Mouse (Mus musculus): ENCODE measurements around the gene Tcf19. TPM values are rescaled to one million over a fixed set of nuclear protein-coding genes. Genes with fewer than 3 reads are reported as not detected.
A peak's percentile ranks its signal among the peaks of the same experiment; 100 is the strongest.
"Not testable (repeated sequence)": the region's sequence is repeated elsewhere in the genome, so short reads cannot be mapped to it uniquely, and the experiment has no call there.

Tcf19 gene
- polyA plus RNA-seq, 1 experiment = 17.4 TPM

GRCm38 (mm10) chr17:35532901-35533300, 16.3 kb upstream of the Tcf19 start, which contains the start of gene Psors1c2:
Psors1c2 (plus strand) TSS chr17:35533201.
- TF ChIP-seq POLR2A (IDR thresholded peaks at IDR 0.05; ENCODE audit: borderline replicate concordance, extremely low read depth, insufficient read depth, insufficient read length, poor library complexity, severe bottlenecking) (no peak), CTCF (IDR thresholded peaks at IDR 0.05; ENCODE audit: borderline replicate concordance, extremely low read depth, insufficient read depth, insufficient read length) (no peak)
- no peak for DNase-seq (ENCODE audit: low read depth)

GRCm38 (mm10) chr17:35532360-35532759, 15.7 kb upstream of the Tcf19 start:
- DNase-seq (ENCODE audit: low read depth) = no peak
- TF ChIP-seq POLR2A (IDR thresholded peaks at IDR 0.05; ENCODE audit: borderline replicate concordance, extremely low read depth, insufficient read depth, insufficient read length, poor library complexity, severe bottlenecking) (no peak), CTCF (IDR thresholded peaks at IDR 0.05; ENCODE audit: borderline replicate concordance, extremely low read depth, insufficient read depth, insufficient read length) (no peak)

DNA sequence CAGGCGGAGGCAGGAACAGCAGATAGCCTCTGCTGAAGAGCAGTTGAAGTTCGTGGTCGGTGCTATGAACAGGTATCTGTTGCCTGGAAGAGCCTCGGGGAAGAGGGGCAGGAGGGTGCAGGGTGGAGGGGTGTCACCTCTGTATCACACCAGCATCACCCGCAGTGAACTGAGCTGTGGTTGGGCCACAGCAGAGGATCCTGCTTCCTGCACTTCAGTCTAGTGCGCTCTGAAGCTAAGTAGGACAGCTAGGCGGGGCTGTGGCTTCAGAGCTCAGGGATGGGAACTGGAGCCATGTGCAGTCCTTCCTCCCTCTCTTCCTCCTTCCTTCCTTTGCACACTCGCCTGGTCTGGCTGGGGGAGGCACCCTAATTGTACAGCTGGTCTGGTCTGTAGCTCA, 10.0 kb upstream of the Tcf19 start:
- no peak for DNase-seq (ENCODE audit: low read depth)
- TF ChIP-seq CTCF (IDR thresholded peaks at IDR 0.05; ENCODE audit: borderline replicate concordance, extremely low read depth, insufficient read depth, insufficient read length) = no peak
- no peak for TF ChIP-seq POLR2A (IDR thresholded peaks at IDR 0.05; ENCODE audit: borderline replicate concordance, extremely low read depth, insufficient read depth, insufficient read length, poor library complexity, severe bottlenecking)

DNA sequence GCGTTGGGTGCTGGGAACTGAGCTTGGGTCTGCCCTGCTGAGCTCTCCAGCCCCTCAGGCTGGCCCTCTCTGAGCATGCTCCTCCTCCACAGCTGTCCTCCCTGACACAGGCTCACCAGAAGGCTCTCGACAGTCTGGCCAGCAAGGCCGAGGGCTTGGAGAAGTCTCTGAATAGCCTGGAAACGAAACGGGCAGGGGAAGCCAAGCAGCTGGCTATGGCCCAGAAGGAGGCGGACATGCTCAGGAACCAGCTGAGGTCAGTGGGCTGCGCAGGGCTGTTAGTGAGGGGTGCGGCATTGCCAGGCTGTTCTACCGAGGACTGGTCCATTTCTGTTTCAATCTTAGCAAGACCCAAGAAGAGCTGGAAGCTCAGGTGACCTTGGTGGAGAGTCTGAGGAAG, 7.7 kb upstream of the Tcf19 start:
- no peak for TF ChIP-seq CTCF (IDR thresholded peaks at IDR 0.05; ENCODE audit: borderline replicate concordance, extremely low read depth, insufficient read depth, insufficient read length)
- TF ChIP-seq POLR2A (IDR thresholded peaks at IDR 0.05; ENCODE audit: borderline replicate concordance, extremely low read depth, insufficient read depth, insufficient read length, poor library complexity, severe bottlenecking) = no peak
- DNase-seq (ENCODE audit: low read depth) = no peak

DNA sequence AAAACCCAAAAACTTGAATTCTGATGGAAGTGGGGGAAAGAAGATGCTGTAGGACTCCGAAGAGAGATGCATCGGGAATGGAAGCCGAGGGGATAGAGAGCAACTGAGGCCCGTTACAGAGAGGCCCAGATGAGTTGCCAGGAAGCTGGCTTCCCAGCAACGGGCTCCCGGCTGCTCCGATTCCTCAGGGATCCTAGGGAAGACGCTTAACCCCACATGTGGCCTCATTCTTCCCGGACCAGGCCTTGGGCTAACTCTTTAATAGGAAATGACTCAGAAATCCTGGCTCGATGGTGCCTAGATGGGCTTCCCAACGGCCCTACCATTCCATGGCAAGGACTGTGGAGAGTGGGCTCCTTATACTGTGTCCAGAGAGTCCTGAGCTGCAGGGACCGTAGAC, 902 bp upstream of the Tcf19 start:
- no peak for DNase-seq (ENCODE audit: low read depth)
- TF ChIP-seq CTCF (IDR thresholded peaks at IDR 0.05; ENCODE audit: borderline replicate concordance, extremely low read depth, insufficient read depth, insufficient read length) (no peak), POLR2A (IDR thresholded peaks at IDR 0.05; ENCODE audit: borderline replicate concordance, extremely low read depth, insufficient read depth, insufficient read length, poor library complexity, severe bottlenecking) (no peak)

DNA sequence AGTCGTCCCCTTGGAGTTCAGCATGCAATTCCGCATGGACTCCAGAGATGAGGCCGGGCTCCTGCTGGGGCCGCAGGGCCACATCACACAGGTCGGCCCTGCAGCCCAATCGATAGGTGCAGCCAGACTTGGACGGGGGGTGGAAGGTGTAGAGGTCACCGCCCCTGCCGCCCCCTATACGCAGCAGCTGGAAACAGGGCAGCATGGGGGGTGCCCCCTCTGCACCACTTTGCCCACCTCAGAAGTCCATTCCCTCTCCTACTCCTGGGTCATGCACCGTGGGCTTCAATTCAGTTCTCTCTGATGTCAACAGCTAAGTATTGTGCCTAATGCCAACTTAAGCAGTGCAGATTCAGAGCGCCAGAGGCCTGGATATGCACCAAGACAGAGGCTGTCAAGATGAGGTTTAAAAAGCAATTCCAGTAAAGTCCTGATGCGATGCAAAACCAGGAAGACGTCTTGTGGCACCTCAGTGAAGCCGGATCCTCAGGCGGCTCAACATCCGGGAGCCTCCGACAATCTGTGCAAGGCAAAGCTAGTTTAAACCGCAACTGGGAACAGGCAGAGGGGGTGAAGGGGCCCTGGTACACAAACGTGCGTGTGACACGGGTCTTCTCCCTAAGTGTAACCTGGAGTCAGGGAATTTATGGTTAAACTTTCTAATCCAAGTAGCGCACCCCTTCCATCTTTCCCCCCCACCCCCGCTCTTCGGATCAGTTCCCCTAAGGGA, 548 bp downstream of the Tcf19 start:
- TF ChIP-seq POLR2A (IDR thresholded peaks at IDR 0.05; ENCODE audit: borderline replicate concordance, extremely low read depth, insufficient read depth, insufficient read length, poor library complexity, severe bottlenecking) (no peak), CTCF (IDR thresholded peaks at IDR 0.05; ENCODE audit: borderline replicate concordance, extremely low read depth, insufficient read depth, insufficient read length) (no peak)
- peak; percentile 66 for DNase-seq (ENCODE audit: low read depth)

- TF ChIP-seq CTCF (IDR thresholded peaks at IDR 0.05; ENCODE audit: borderline replicate concordance, extremely low read depth, insufficient read depth, insufficient read length) (no peak), POLR2A (IDR thresholded peaks at IDR 0.05; ENCODE audit: borderline replicate concordance, extremely low read depth, insufficient read depth, insufficient read length, poor library complexity, severe bottlenecking) (no peak)
- no peak for DNase-seq (ENCODE audit: low read depth)
Measured at GRCm38 (mm10) chr17:35514756-35515155, 1.9 kb downstream of the Tcf19 start.

DNA sequence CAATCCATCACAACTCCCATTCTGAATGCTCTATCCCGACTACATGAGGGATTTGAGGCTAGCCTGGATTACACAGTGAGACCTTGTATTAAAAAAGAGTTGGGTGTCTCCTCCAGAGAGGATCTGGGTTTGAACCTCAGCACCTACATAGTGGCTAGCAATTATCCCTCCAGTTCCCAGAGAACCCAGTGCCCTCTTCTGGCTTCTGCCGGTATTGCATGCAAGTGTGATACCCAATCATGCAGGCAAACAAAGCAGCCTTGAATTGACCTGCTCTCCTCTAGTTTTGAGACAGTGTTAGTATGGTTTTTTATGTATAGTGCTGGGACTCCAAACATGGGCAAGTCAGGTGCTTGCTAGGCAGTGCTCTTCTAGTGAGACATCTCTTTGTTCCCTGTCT, 2.7 kb downstream of the Tcf19 start:
- TF ChIP-seq POLR2A (IDR thresholded peaks at IDR 0.05; ENCODE audit: borderline replicate concordance, extremely low read depth, insufficient read depth, insufficient read length, poor library complexity, severe bottlenecking) (no peak), CTCF (IDR thresholded peaks at IDR 0.05; ENCODE audit: borderline replicate concordance, extremely low read depth, insufficient read depth, insufficient read length) (peak; percentile 73)

DNA sequence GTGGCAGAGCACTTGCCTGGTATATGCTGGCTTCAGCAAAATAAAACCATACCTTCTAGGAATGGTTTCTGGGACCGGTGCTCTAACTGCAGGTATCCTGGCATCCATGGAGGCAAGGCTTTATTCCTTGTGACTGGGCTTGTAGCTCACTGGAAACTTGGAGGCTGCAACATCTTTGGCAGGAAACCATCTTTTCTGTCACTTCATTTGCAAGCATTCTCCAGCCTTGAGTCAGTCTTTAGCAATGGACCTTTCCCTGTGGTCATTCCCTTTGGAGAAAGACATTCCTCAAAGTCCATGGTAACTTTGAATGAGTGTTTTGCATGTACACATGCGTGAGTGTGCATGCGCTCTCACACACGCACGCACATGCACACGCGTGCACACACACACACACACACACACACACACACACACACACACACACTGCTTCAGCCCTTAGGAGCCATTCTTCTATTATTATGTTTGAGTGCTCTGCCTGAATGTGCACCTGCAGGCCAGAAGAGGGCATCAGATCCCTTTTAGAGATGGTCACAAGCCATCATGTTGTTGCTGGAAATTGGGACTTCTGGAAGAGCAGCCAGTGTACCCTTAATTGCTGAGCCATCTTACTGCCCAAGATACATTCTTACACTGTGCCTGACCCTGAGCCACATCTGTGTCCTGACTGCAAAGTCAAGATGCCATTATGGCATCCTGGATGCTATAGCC, 3.6 kb downstream of the Tcf19 start:
- DNase-seq (ENCODE audit: low read depth) = peak; percentile 40
- peak; percentile 53; the same call in 1 of the 2 replicates for TF ChIP-seq CTCF (IDR thresholded peaks at IDR 0.05; ENCODE audit: borderline replicate concordance, extremely low read depth, insufficient read depth, insufficient read length)
- TF ChIP-seq POLR2A (IDR thresholded peaks at IDR 0.05; ENCODE audit: borderline replicate concordance, extremely low read depth, insufficient read depth, insufficient read length, poor library complexity, severe bottlenecking) = no peak

More for the DNA sequence above, 2.7 kb downstream of the Tcf19 start:
- DNase-seq (ENCODE audit: low read depth) = peak; percentile 61

GRCm38 (mm10) chr17:35509284-35509683, 7.3 kb downstream of the Tcf19 start:
- TF ChIP-seq POLR2A (IDR thresholded peaks at IDR 0.05; ENCODE audit: borderline replicate concordance, extremely low read depth, insufficient read depth, insufficient read length, poor library complexity, severe bottlenecking) (no peak), CTCF (IDR thresholded peaks at IDR 0.05; ENCODE audit: borderline replicate concordance, extremely low read depth, insufficient read depth, insufficient read length) (peak; percentile 50; the same call in 1 of the 2 replicates)
- peak; percentile 76 for DNase-seq (ENCODE audit: low read depth)

- DNase-seq (ENCODE audit: low read depth) = not testable (repeated sequence)
Measured at GRCm38 (mm10) chr17:35508279-35508678, 8.3 kb downstream of the Tcf19 start.
